Mouse (Mus musculus): ENCODE measurements around the gene Cntrl. TPM values are rescaled to one million over a fixed set of nuclear protein-coding genes. Genes with fewer than 3 reads are reported as not detected.

The Cntrl gene
- polyA plus RNA-seq, 1 experiment = 2.6 TPM

GRCm38 (mm10) chr2:35199971-35200897 is 90.9 kb downstream of the Cntrl start:
- Histone ChIP-seq H3K4me3 (peak overlapping the region; percentile 45), H3ac (ENCODE audit: control insufficient read depth, insufficient read length) (peak overlapping the region; percentile 89), H3K4me2 (ENCODE audit: low read depth) (peak overlapping the region; percentile 96), H3K27me3 (ENCODE audit: control insufficient read depth, insufficient read depth, insufficient read length) (no peaks in the 10 kb centered on the region), H3K79me2 (ENCODE audit: control insufficient read depth, insufficient read depth) (peaks cover 54% of the 10 kb centered on the region), H3K36me3 (ENCODE audit: control insufficient read depth, insufficient read depth) (no peaks in the 10 kb centered on the region)
- TF ChIP-seq POLR2AphosphoS2 (IDR thresholded peaks at IDR 0.05; ENCODE audit: insufficient read length, low read depth) (peak; percentile 34), TCF12 (IDR thresholded peaks at IDR 0.05; ENCODE audit: insufficient read depth, poor library complexity, severe bottlenecking) (no peak), REST (IDR thresholded peaks at IDR 0.05; ENCODE audit: insufficient read depth, insufficient read length) (no peak), CEBPB (IDR thresholded peaks at IDR 0.05; ENCODE audit: insufficient read depth, poor library complexity, severe bottlenecking) (no peak), MYOD1 (IDR thresholded peaks at IDR 0.05; ENCODE audit: control insufficient read depth in 1 of 3, insufficient read length in 2 of 3, low read depth in 2 of 3) (no peak), USF1 (IDR thresholded peaks at IDR 0.05; ENCODE audit: low read depth) (no peak), SRF (IDR thresholded peaks at IDR 0.05; ENCODE audit: control insufficient read depth, insufficient read length, low read depth) (no peak), MYOG (IDR thresholded peaks at IDR 0.05; ENCODE audit: control insufficient read depth in 1 of 3, insufficient read depth in 1 of 3, insufficient read length in 2 of 3, low read depth in 2 of 3) (peak in 1 of 3 experiments; percentile 5), POLR2A (IDR thresholded peaks at IDR 0.05; ENCODE audit: insufficient read length, low read depth) (no peak), TCF3 (IDR thresholded peaks at IDR 0.05; ENCODE audit: insufficient read length, low read depth) (no peak), MAX (IDR thresholded peaks at IDR 0.05; ENCODE audit: low read depth) (no peak), E2F4 (IDR thresholded peaks at IDR 0.05; ENCODE audit: insufficient read depth) (no peak)

- TF ChIP-seq USF1 (IDR thresholded peaks at IDR 0.05; ENCODE audit: low read depth) (no peak), SRF (IDR thresholded peaks at IDR 0.05; ENCODE audit: control insufficient read depth, insufficient read length, low read depth) (peak; percentile 58), TCF3 (IDR thresholded peaks at IDR 0.05; ENCODE audit: insufficient read length, low read depth) (no peak), POLR2A (IDR thresholded peaks at IDR 0.05; ENCODE audit: insufficient read length, low read depth) (peak; percentile 66), E2F4 (IDR thresholded peaks at IDR 0.05; ENCODE audit: insufficient read depth) (peak; percentile 1), POLR2AphosphoS2 (IDR thresholded peaks at IDR 0.05; ENCODE audit: insufficient read length, low read depth) (peak; percentile 78), CEBPB (IDR thresholded peaks at IDR 0.05; ENCODE audit: insufficient read depth, poor library complexity, severe bottlenecking) (no peak), TCF12 (IDR thresholded peaks at IDR 0.05; ENCODE audit: insufficient read depth, poor library complexity, severe bottlenecking) (no peak)
- H3ac ChIP-seq (ENCODE audit: control insufficient read depth, insufficient read length) = peak within 1 kb of the TSS; percentile 89
- H3K79me2 ChIP-seq (ENCODE audit: control insufficient read depth, insufficient read depth) = peaks cover 45% of the 10 kb centered on the region
- H3K4me3 ChIP-seq = peak within 1 kb of the TSS; percentile 45
- H3K36me3 ChIP-seq (ENCODE audit: control insufficient read depth, insufficient read depth) = no peaks in the 10 kb centered on the region
- no peaks in the 10 kb centered on the region for H3K27me3 ChIP-seq (ENCODE audit: control insufficient read depth, insufficient read depth, insufficient read length)
- peak within 1 kb of the TSS; percentile 98 for H3K4me2 ChIP-seq (ENCODE audit: low read depth)
These were observed 91.8 kb downstream of the Cntrl start, which contains the start of gene Rab14 for GRCm38 (mm10) chr2:35200898-35201668. TSS of gene Rab14 (minus strand) at chr2:35201120.

DNA sequence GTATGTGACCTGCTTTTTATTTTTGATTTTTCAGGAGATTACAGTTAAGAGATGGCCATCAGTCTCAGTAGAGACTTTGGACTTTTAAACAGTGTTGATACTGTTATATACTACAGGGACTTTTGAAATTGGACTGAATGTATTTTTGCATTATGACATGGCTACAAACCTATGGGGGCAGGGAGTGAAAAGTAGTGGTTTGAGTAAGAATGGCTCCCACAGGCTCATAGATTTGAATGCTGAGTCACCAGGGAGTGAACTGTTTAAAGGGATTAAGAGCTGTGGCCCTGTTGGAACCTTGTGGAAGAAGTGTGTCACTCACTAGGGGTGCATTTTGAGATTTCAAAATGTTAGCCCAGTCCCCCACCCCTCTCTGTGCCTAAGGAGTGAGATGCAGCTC is 94.4 kb downstream of the Cntrl start:
- no peak overlapping the region for H3ac ChIP-seq (ENCODE audit: control insufficient read depth, insufficient read length)
- no peak for TF ChIP-seq MYOG (IDR thresholded peaks at IDR 0.05; ENCODE audit: control insufficient read depth in 1 of 3, insufficient read depth in 1 of 3, insufficient read length in 2 of 3, low read depth in 2 of 3)
- TF ChIP-seq POLR2A (IDR thresholded peaks at IDR 0.05; ENCODE audit: insufficient read length, low read depth) = no peak
- TF ChIP-seq SRF (IDR thresholded peaks at IDR 0.05; ENCODE audit: control insufficient read depth, insufficient read length, low read depth) = no peak
- no peaks in the 10 kb centered on the region for H3K36me3 ChIP-seq (ENCODE audit: control insufficient read depth, insufficient read depth)
- no peak overlapping the region for H3K4me3 ChIP-seq
- peak overlapping the region; percentile 19 for H3K4me2 ChIP-seq (ENCODE audit: low read depth)
- peaks cover 19% of the 10 kb centered on the region for H3K79me2 ChIP-seq (ENCODE audit: control insufficient read depth, insufficient read depth)
- H3K27me3 ChIP-seq (ENCODE audit: control insufficient read depth, insufficient read depth, insufficient read length) = no peaks in the 10 kb centered on the region

GRCm38 (mm10) chr2:35206761-35207160 is 97.5 kb downstream of the Cntrl start:
- Histone ChIP-seq H3K4me3 (no peak overlapping the region), H3K79me2 (ENCODE audit: control insufficient read depth, insufficient read depth) (no peaks in the 10 kb centered on the region), H3ac (ENCODE audit: control insufficient read depth, insufficient read length) (no peak overlapping the region), H3K27me3 (ENCODE audit: control insufficient read depth, insufficient read depth, insufficient read length) (no peaks in the 10 kb centered on the region), H3K36me3 (ENCODE audit: control insufficient read depth, insufficient read depth) (no peaks in the 10 kb centered on the region), H3K4me2 (ENCODE audit: low read depth) (no peak overlapping the region)
- no peak for TF ChIP-seq TCF3 (IDR thresholded peaks at IDR 0.05; ENCODE audit: insufficient read length, low read depth)

DNA sequence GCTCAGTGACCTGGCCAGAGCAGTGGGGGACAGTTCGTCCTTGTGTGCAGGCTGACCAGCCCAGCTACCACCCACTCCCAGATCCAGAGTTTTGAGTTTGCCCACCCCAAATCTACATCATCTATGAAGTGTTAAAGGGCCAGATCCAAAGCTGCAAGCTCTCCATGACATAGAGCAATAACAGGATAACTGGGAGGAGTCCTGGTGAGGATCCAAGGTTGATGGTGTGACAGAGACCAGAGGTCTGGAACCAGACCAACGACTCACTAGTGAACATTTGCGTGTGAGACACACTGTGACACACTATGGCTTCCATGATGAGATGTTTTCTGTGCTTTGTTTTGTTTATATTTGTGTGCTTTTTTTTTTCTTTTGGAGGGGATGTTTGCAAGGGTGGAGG is 98.8 kb downstream of the Cntrl start:
- no peak overlapping the region for H3K4me2 ChIP-seq (ENCODE audit: low read depth)
- no peak for TF ChIP-seq MAX (IDR thresholded peaks at IDR 0.05; ENCODE audit: low read depth)
- TF ChIP-seq SRF (IDR thresholded peaks at IDR 0.05; ENCODE audit: control insufficient read depth, insufficient read length, low read depth) = no peak
- TF ChIP-seq TCF12 (IDR thresholded peaks at IDR 0.05; ENCODE audit: insufficient read depth, poor library complexity, severe bottlenecking) = no peak
- TF ChIP-seq CEBPB (IDR thresholded peaks at IDR 0.05; ENCODE audit: insufficient read depth, poor library complexity, severe bottlenecking) = no peak
- no peak for TF ChIP-seq POLR2A (IDR thresholded peaks at IDR 0.05; ENCODE audit: insufficient read length, low read depth)
- TF ChIP-seq MYOD1 (IDR thresholded peaks at IDR 0.05; ENCODE audit: control insufficient read depth in 1 of 3, insufficient read length in 2 of 3, low read depth in 2 of 3) = no peak
- no peak for TF ChIP-seq TCF3 (IDR thresholded peaks at IDR 0.05; ENCODE audit: insufficient read length, low read depth)
- H3K27me3 ChIP-seq (ENCODE audit: control insufficient read depth, insufficient read depth, insufficient read length) = no peaks in the 10 kb centered on the region

More for the DNA sequence above, 98.8 kb downstream of the Cntrl start:
- Histone ChIP-seq H3K4me3 (no peak overlapping the region), H3ac (ENCODE audit: control insufficient read depth, insufficient read length) (no peak overlapping the region), H3K36me3 (ENCODE audit: control insufficient read depth, insufficient read depth) (no peaks in the 10 kb centered on the region), H3K79me2 (ENCODE audit: control insufficient read depth, insufficient read depth) (no peaks in the 10 kb centered on the region)
